Mouse (Mus musculus): ENCODE measurements around the gene Tmem235.
"Not testable (repeated sequence)": the region's sequence is repeated elsewhere in the genome, so short reads cannot be mapped to it uniquely, and the experiment has no call there.

The Tmem235 gene

GRCm38 (mm10) chr11:117832086-117832969 is 28.2 kb upstream of the Tmem235 start:
- peak; percentile 89 to 95 for DNase-seq (ENCODE audit: low spot score in 2 of 2)

GRCm38 (mm10) chr11:117833509-117833908 is 27.0 kb upstream of the Tmem235 start:
- not testable (repeated sequence) for DNase-seq (ENCODE audit: low spot score in 2 of 2)

- no peak for DNase-seq (ENCODE audit: low spot score in 2 of 2)
Observed at GRCm38 (mm10) chr11:117834086-117834485, 26.5 kb upstream of the Tmem235 start.

- no peak for DNase-seq (ENCODE audit: low spot score in 2 of 2)
Observed at GRCm38 (mm10) chr11:117836306-117836705, 24.2 kb upstream of the Tmem235 start.

GRCm38 (mm10) chr11:117838572-117838971 is 22.0 kb upstream of the Tmem235 start:
- no peak for DNase-seq (ENCODE audit: low spot score in 2 of 2)

GRCm38 (mm10) chr11:117839021-117839420 is 21.5 kb upstream of the Tmem235 start:
- DNase-seq (ENCODE audit: low spot score in 2 of 2): no peak

- no peak for DNase-seq (ENCODE audit: low spot score in 2 of 2)
Observed at GRCm38 (mm10) chr11:117840910-117841309, 19.6 kb upstream of the Tmem235 start.

- DNase-seq (ENCODE audit: low spot score in 2 of 2): no peak
Observed at GRCm38 (mm10) chr11:117843434-117843833, 17.1 kb upstream of the Tmem235 start.

- DNase-seq (ENCODE audit: low spot score in 2 of 2): no peak
Observed at GRCm38 (mm10) chr11:117844997-117845396, 15.6 kb upstream of the Tmem235 start.

- DNase-seq (ENCODE audit: low spot score in 2 of 2): no peak
Observed at GRCm38 (mm10) chr11:117845651-117846050, 14.9 kb upstream of the Tmem235 start.

GRCm38 (mm10) chr11:117846640-117847039 is 13.9 kb upstream of the Tmem235 start:
- no peak for DNase-seq (ENCODE audit: low spot score in 2 of 2)

- DNase-seq (ENCODE audit: low spot score in 2 of 2): no peak
Observed at GRCm38 (mm10) chr11:117847593-117848215, 12.8 kb upstream of the Tmem235 start.

GRCm38 (mm10) chr11:117848271-117848984 is 12.1 kb upstream of the Tmem235 start:
- DNase-seq (ENCODE audit: low spot score in 2 of 2): peak; percentile 53 to 56

- DNase-seq (ENCODE audit: low spot score in 2 of 2): peak; percentile 94 to 98
Observed at GRCm38 (mm10) chr11:117848985-117849671, 11.4 kb upstream of the Tmem235 start, which contains the start of gene Birc5. Birc5 (plus strand) TSS chr11:117849251.

GRCm38 (mm10) chr11:117852875-117853274 is 7.7 kb upstream of the Tmem235 start:
- DNase-seq (ENCODE audit: low spot score in 2 of 2): no peak

GRCm38 (mm10) chr11:117854241-117854640 is 6.3 kb upstream of the Tmem235 start:
- no peak for DNase-seq (ENCODE audit: low spot score in 2 of 2)

GRCm38 (mm10) chr11:117855360-117855759 is 5.2 kb upstream of the Tmem235 start:
- DNase-seq (ENCODE audit: low spot score in 2 of 2): no peak

- no peak for DNase-seq (ENCODE audit: low spot score in 2 of 2)
Observed at GRCm38 (mm10) chr11:117855975-117856374, 4.6 kb upstream of the Tmem235 start.

GRCm38 (mm10) chr11:117857462-117857861 is 3.1 kb upstream of the Tmem235 start:
- DNase-seq (ENCODE audit: low spot score in 2 of 2): no peak

GRCm38 (mm10) chr11:117858392-117858791 is 2.2 kb upstream of the Tmem235 start:
- DNase-seq (ENCODE audit: low spot score in 2 of 2): no peak

- DNase-seq (ENCODE audit: low spot score in 2 of 2): no peak
Observed at GRCm38 (mm10) chr11:117863174-117863856, 2.8 kb downstream of the Tmem235 start.
